Mouse (Mus musculus) kidney, postnatal 36 days (tissue): Measurements from ENCODE around the gene Lpar1.

Source experiments
- DNase-seq, 2 experiments: peaks; one replicate each; pipeline ENCODE4 v3.0.0; 2021 to 2022; ENCODE audit warnings: mixed read lengths in 2 of 2

Lpar1 gene

DNA sequence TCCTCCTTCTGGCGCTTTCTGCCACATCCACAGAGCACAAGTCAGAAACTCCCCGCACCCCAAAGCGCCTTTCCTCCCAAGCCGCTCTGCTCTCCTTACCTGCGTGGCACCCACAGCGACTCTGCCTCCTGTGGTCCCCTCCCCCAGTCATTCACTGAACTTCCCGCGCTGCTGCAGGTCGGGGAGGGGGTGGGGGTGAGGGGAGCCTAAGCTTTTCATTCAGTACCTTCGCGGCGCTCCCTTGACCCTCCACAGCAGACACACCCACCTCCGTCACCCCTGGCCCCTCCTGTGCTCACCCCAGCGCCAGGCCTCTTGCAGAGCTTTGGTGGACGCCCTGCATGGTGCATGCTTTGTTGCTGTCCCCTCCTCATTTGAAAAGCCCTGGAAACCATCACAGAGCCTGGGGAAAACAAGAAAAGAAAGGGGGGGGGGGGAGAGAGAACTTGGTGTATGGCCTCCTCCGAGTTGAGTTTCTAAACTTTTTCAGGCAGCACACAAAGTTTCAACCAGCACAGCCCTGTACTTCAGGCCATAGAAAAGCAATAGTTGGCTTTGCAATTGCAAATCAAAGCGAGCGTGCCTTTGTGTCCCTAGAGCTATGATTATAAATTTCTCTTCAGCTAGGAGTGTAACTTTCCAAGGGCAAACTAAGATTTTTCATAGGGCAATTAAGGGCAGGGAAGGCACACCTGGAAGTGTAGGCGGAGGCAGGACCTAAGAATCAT, at the start of gene Lpar1:
TSS of gene Lpar1 (minus strand) at position 268 of the 728 bp plus-strand sequence.
- no peak for DNase-seq

GRCm38 (mm10) chr4:58585942-58586341, 32.2 kb upstream of the Lpar1 start:
- DNase-seq, result no peak

DNA sequence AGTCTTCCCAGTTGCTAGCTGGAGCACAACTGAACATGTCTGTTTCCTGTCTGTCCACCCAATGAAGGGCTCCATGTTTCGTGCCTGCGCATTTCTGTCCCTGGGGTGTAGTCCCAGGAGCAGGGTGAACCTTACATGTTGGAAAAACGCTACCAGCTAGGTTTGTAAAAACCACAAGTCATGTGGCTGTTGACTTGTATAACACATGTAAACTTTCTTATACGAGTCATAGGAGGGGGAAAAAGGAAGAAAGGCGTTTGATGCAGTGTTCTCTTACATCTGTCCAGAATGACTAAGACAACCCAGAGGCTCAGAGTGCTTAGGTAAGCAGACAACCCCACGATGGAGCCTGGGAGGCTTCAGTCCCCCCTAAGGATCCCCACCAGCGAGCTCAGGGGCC, 27.5 kb upstream of the Lpar1 start:
- no peak for DNase-seq

DNA sequence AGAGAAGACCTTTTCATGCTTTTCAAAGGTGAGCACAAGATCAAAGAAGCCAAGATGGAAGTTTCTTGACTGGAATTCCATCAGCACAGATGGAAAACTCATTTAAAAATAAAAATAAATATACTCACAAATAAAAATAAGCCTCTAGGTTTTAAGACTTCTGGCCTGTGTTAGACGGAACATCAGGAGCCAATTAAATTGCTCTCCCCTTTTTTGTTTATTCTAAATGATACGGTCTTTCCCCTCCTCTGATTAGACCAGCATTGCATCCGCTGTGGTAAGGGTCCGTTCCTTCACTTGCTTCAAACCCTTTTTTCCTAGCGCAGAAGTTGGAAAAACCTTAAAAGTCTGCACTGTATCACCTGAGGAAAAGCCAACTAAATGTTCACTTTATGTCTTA, 26.8 kb upstream of the Lpar1 start:
- DNase-seq, result no peak

DNA sequence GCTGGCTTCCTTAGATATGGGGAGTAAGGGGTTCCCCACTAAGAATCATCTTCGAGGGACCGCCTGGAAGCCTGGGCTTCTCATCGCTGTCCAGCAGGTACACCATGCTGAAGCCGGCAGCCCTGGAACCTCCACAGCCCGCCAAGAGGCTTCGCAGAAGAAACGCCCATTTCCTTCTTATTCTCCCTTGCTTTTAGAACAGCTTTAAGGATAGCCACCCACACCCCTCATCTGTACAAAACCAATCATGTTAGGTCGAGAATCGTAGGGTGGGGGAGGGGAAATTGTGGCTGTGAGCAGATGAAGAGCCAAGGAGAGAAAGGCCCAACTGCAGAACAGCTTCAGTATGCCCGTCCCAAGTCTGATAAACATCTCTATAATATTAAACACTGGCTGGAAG, 26.4 kb upstream of the Lpar1 start:
- no peak for DNase-seq

GRCm38 (mm10) chr4:58578488-58578887, 24.8 kb upstream of the Lpar1 start:
- peak; percentile 13 to 50 for DNase-seq

DNA sequence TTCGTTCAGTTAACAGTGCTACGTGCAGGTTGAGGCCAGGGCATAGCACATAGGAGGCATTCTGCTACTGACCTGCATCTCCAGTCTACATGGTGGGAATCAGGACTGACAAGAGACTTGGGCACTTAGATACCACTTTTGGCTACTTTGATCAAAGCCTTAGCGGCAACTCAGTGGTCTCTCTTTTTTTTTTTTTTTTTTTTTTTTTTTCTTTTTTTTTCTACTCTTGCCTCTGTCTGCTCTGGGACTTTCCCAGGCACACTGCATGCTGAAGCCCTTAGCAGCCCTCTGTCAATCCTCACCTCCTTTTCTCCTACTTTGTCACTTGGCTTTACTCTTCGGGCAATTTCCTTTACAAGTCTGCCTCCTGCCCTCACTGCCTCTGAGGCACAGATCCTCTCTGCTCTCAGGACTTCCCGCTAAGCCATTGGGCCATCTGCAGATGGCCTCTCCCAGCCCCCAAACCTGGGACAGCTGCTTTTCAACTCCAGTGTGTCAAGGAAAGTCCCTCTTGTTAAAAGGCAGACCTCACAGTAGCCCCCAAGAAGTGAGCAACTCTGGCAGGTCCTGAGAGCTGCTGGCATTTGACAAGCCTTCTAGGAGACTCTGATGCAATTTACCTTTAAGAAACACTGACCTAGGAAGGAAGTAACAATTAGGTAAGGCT, 23.8 kb upstream of the Lpar1 start:
- DNase-seq, result no peak

- DNase-seq, result peak in 1 of 2 experiments; percentile 14
Observed at GRCm38 (mm10) chr4:58575831-58576230, 22.1 kb upstream of the Lpar1 start.

GRCm38 (mm10) chr4:58574024-58574423, 20.3 kb upstream of the Lpar1 start:
- DNase-seq, result no peak

GRCm38 (mm10) chr4:58572446-58572845, 18.7 kb upstream of the Lpar1 start:
- no peak for DNase-seq

DNA sequence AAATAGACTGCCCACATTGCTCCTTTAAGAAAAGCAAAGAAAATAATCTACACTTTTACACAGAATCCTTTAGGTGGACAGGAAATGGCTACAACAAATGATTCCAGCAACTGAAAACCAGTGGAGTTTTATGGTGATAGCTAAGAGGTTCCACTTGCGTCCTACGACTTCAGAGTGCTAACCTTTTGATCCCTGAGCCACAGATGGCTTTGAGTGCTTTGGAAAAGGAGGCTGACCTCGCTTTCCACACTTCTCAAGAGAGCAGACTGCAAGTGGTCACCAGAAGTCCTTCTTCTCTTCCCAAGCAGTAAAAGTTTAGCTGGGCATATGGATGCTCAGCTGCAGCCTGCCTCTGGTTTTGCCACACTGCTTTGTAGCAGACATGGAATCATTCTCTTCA, 18.0 kb upstream of the Lpar1 start:
- no peak for DNase-seq

DNA sequence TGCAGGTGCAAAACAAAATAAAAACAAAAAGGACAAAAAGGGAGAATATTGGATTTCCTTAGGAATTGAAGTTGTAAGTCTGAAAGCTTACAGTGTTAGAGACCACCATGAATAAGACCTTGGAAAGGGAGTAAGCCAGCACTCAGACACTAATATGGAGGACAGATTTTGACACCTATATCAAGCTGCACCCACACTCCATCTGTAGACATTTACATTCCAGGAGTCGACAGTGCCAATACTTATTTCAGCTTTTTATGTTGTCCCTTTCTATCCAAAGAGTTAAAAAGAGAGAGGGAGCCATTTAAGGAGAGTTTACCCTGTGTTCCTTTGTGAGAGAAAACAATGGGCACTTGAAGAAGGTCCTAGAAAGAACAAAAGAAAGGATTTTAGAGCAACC, 17.5 kb upstream of the Lpar1 start:
- DNase-seq, result no peak

GRCm38 (mm10) chr4:58568486-58568885, 14.8 kb upstream of the Lpar1 start:
- DNase-seq, result no peak

- DNase-seq, result no peak
Observed at GRCm38 (mm10) chr4:58562776-58563175, 9.1 kb upstream of the Lpar1 start.

DNA sequence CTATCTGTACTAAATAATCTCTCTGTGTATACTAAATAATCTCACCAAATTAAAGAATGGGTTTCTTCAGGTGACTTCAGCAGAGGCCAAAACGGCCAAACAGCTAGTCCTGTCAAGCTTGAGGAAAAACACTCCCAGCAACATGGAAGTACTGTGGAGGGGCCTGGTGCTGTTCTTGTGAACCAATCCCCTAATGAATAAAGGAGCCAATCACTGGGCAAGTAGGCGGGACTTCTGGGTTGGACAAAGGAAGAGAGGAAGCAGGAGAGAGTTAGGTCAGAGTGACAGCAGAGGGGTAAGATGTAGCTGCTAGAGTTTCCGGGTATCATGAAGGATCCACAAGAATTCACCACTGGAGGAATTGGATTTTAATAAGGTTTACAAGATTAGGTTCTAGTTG, 3.3 kb upstream of the Lpar1 start:
- DNase-seq, result no peak

- no peak for DNase-seq
Observed at GRCm38 (mm10) chr4:58554359-58554838, 701 bp upstream of the Lpar1 start.

- peak; percentile 55 to 81 for DNase-seq
Observed at GRCm38 (mm10) chr4:58552731-58553630, 717 bp downstream of the Lpar1 start.

- DNase-seq, result no peak
Observed at GRCm38 (mm10) chr4:58552229-58552628, 1.5 kb downstream of the Lpar1 start.

- DNase-seq, result peak; percentile 54 to 83
Observed at GRCm38 (mm10) chr4:58551820-58552219, 1.9 kb downstream of the Lpar1 start.

DNA sequence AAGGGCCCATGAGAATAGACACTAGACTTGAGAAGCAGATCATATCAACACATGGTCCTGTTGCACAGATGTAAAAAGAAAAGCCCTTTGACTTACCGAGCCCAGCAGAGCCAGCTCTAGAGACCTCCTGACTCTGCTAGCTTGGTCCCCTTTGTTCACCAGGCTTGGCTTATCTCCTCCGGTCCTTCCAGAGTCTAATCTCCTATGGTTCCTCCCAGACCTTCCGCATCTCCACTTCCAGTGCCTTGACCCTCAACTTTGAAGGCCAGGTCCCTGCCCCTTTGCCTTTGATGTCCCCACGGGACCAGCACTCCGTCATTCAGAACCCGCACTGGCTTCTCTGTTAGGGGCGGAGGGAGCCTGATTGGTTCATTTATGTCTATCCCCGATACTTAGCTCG, 6.0 kb downstream of the Lpar1 start:
- no peak for DNase-seq

DNA sequence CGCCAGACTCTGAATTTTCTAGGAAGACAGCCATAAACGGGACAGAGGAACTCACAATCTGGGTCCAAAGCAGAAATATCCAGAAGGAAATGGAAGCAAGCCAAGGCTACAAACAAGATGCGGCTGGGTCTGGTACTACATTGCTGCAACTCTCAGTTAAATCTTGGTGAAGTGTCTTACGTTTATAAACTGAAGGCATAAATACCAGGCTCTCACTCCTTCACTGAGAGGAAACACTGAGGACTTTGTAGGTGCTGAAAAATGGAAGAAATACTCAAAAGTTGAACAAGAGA, 6.5 kb downstream of the Lpar1 start:
- DNase-seq, result peak in 1 of 2 experiments; percentile 20

- DNase-seq, result no peak
Observed at GRCm38 (mm10) chr4:58546441-58547272, 7.0 kb downstream of the Lpar1 start.
